Mouse (Mus musculus): ENCODE measurements around the gene Cdhr3.

DNA sequence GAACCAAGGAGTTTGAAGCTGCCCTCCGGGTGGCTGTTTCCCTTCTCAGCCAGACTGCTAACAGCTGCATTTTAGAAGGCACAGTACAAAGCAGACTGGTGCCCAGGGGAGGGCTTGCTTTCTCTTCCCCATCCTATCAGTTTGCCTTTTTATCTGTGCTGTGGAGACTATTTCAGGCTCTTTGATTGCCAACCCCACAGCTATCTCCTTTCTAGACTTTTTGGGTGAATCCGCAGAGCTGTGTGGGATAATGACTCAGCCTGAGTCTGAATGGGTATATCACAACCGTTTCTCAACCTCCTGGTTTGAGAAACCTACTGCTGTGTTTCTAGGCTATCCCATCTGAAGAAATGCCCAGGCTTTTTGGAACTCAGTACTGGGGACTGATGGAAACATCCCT, 27.5 kb downstream of the Cdhr3 start:
- TF ChIP-seq GATA1 (IDR thresholded peaks at IDR 0.05; ENCODE audit: borderline replicate concordance, low read length) (no peak), FLI1 (IDR thresholded peaks at IDR 0.05; ENCODE audit: low read length) (no peak)

All from megakaryocyte, embryonic 14.5 days (primary cell).